Mouse (Mus musculus) left cerebral cortex, adult 8-10 months (tissue): ENCODE results near the gene Arid5b. TPM values are rescaled to one million over a fixed set of nuclear protein-coding genes. Genes with fewer than 3 reads are reported as not detected.

Source experiments
- DNase-seq, 2 experiments: peaks; one replicate each; pipeline ENCODE4 v3.0.0; 2022; ENCODE audit warnings: low spot score in 2 of 2
- total RNA-seq, 4 experiments: library from RNA; stranded (reverse); gene quantifications; 2 replicates each; pipeline ENCODE4 v1.2.4; 2022

Gene Arid5b
- total RNA-seq, 4 experiments from 2014 or later = 25.1 to 30.5 (median 26.5) TPM

- DNase-seq = no peak
Observed at GRCm38 (mm10) chr10:68165709-68166694, 112.5 kb downstream of the Arid5b start.

GRCm38 (mm10) chr10:68164723-68165706 lies 113.5 kb downstream of the Arid5b start:
- DNase-seq = peak in 1 of 2 experiments; percentile 47

- DNase-seq = no peak
Observed at GRCm38 (mm10) chr10:68164137-68164536, 114.4 kb downstream of the Arid5b start.

GRCm38 (mm10) chr10:68159759-68160158 lies 118.8 kb downstream of the Arid5b start:
- DNase-seq = no peak

- DNase-seq = no peak
Observed at GRCm38 (mm10) chr10:68158555-68158954, 120.0 kb downstream of the Arid5b start.

- no peak for DNase-seq
Observed at GRCm38 (mm10) chr10:68157511-68157910, 121.0 kb downstream of the Arid5b start.

DNA sequence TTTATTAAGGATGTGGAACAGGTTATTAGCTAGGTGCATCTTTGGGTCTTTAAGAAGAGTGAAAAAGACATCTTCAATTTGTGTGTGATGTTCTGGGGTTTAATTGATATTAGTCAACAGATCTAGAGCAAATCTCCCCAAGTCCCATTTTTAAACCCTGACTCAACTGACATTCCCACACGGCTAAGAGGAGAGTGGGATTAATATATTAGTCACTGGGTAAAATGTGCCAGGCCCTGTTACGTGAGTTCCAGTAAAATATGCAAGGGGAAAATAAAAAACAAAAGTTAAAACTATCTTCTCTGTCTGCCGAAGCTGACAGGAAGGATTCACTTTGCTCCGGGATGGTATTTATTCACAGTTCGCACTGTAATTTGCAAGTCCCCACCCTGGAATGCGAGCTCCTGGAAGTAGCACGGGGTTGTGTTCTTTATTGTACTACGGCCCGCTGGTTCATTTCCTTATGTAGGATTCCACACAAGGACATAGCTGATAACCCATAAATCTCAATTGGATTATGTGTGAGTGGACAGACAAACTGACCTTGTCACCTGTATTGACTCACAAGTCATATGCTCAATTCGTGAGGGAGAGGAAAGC lies 121.8 kb downstream of the Arid5b start:
- DNase-seq = no peak

GRCm38 (mm10) chr10:68156159-68156558 lies 122.4 kb downstream of the Arid5b start:
- no peak for DNase-seq

GRCm38 (mm10) chr10:68155431-68156119 lies 123.0 kb downstream of the Arid5b start:
- no peak for DNase-seq

- no peak for DNase-seq
Observed at GRCm38 (mm10) chr10:68154046-68154765, 124.3 kb downstream of the Arid5b start.

GRCm38 (mm10) chr10:68153344-68154045 lies 125.0 kb downstream of the Arid5b start:
- DNase-seq = no peak

GRCm38 (mm10) chr10:68148495-68148894 lies 130.0 kb downstream of the Arid5b start:
- no peak for DNase-seq

GRCm38 (mm10) chr10:68147730-68148129 lies 130.8 kb downstream of the Arid5b start:
- no peak for DNase-seq

- peak in 1 of 2 experiments; percentile 39 for DNase-seq
Observed at GRCm38 (mm10) chr10:68146842-68147241, 131.7 kb downstream of the Arid5b start.

DNA sequence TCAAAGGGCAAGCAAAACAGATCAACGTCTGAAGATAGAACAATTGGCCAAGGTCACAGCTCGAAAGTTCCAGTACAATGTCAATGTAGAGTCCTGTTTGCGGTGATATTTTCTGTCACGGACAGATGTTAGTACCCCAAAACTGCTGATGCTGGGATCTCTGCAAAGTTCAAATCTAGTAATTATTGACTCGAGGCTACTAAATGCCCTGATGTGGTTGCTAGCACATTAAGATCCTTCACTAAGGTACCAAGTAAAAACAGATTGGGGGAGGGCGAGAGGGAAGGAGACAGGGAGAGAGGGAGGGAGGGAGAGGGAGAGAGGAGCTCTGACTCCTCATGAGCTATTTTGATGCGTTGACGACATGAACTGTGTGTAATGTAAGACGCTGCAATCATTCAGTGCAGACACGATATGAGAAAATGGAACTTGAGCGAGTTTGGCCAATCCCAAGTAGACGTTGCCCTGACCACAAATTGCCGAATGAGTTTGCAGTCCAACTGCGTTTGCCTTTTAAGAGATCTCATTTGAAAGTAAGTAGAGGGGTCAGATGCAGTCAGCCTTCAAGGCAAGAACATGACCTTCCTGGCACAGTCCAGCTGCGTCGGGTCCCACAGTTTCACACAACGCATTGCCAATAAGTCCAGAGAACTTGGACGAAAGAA lies 133.1 kb downstream of the Arid5b start:
- DNase-seq = no peak

DNA sequence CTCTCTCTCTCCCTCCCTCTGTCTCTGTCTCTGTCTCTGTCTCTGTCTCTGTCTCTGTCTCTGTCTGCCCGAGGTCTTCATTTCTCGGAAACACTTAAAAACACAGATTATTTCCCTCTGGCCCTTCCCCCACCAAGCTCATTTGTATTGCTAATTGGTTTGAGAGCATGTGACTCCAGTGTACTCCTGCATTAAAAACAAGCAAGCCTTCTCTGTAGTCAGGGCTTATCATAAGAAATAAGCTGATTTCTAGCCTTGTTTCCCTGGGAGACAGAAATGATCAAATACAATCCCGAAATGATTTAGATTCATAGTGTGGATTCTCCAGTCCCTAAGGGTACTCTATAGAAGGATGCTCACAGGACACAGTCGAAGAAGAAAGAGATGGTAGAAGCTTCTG lies 136.0 kb downstream of the Arid5b start:
- no peak for DNase-seq

DNA sequence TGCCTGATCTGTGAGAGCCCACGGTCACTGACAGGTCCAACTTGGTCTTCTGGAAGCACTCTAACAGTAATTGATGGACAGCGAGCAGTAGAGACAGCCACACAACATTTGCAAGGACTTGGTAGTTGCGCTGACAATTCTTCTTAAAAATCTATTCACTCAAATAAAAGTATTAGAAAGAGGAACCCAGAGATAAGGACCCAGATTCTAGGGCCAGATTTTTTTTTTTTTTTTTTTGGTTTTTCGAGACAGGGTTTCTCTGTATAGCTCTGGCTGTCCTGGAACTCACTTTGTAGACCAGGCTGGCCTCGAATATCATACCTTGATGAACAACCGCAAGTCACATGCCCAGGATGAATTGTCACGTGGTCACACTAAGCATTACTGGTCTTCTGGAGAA lies 137.0 kb downstream of the Arid5b start:
- DNase-seq = no peak

DNA sequence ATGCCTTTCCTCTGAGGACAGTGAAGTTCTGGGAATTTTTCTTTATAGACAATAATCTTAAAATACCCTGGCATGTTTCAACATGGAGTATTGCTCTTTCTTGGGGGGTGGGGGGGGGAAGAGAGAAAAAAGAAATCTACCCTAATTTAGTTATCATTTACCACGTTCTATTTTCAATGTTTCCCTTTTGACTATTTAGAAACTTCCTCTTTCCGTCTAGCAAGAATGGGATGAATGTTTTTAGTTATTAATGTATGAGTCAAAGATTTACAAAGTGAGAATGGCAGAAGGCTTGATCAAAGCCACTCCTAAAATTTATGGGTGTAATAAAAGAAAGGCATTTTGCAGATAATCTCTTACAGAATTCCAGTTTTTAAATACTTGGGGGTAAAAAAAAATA lies 137.7 kb downstream of the Arid5b start:
- no peak for DNase-seq

DNA sequence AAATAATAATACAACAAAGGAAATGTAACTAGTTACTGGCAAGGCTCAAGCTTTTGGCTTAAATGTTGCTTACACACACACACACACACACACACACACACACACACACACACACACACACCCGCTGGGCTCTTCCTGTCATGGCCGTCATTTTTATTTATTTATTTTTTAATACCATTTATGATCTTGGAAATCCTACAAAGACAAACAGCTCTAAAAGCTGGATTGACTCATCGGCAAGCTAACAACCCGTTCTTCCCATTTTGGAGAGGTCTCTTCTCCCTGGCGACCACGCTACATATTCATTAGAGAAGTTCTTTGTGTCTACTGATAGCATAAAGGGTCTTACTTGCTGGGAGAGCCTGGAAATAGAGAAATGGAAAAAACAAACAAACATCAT lies 138.2 kb downstream of the Arid5b start:
- DNase-seq = no peak
